In the genomic region with DNA sequence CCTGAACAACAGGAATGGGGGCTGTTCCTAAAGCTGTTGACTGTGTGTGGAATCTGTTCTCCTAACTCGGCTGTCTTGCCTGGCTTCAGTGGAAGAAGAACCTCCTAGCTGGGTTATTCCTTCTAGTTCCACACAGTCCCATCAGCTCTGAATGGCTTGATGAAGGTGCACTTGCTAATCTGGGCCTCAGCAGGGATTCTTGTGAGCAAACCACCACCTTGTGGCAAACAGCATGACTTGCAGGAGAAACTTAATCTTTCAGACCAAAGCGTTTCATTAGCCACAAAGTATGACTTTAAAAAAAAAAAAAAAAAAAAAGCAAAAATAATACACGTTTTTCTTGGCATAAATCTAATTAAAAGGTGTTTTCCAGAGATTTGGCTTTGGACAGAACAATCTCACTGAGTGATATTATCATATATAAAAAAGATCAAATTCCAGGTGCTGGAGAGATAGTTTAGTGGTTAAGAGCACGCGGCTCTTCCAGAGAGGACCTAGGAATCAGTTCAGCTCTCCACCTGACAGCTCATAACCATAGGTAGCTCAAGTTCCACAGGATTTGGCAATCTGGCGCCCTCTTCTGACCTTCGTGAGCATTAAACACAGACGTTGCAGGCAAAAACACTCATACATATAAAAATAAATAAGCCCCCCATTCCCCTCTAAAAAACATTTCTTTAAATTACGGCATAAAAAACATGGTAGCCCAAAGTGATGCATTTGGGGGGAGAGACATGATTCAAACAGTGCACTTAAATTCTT, we compare ENCODE assay signal across 1 mouse cellular context.
TF ChIP-seq lines count a peak whose summit lies in the region.

No protein-coding gene starts in this region.

TF ChIP-seq in CH12.LX, 34 proteins besides CTCF, POLR2A, EP300 and RAD21 (continued from another document):
- no peak for TF ChIP-seq MYC (IDR thresholded peaks at IDR 0.05; ENCODE audit: low read depth, low read length)
